Mouse (Mus musculus) MEL (cell line): Measurements from ENCODE around the gene B3gat3. TPM values are rescaled to one million over a fixed set of nuclear protein-coding genes. Genes with fewer than 3 reads are reported as not detected.
A peak's percentile ranks its signal among the peaks of the same experiment; 100 is the strongest.
"Not testable (repeated sequence)": the region's sequence is repeated elsewhere in the genome, so short reads cannot be mapped to it uniquely, and the experiment has no call there.

Experiments used
- DNase-seq: peaks from one replicate; pipeline ENCODE4 v3.0.0; 2011; ENCODE audit warnings: low read depth, low spot score
- H3K27ac ChIP-seq: 2 replicates; pipeline ENCODE4 v1.5.1; 2012; ENCODE audit warnings: low read depth, mild to moderate bottlenecking, control low read depth, low read length, moderate library complexity; ENCODE audit not compliant: control insufficient read depth
- H3K27me3 ChIP-seq, 2 experiments: fragments of 150-350 bp in 1 of 2; sonication (generic) in 1 of 2; 2 replicates each; pipeline ENCODE4 v1.6.1; 2012; ENCODE audit warnings: low read length in 2 of 2, mild to moderate bottlenecking in 2 of 2, improper control_type of control experiment in 1 of 2, moderate library complexity in 1 of 2; ENCODE audit not compliant: insufficient read depth in 2 of 2, control insufficient read depth in 1 of 2
- H3K36me3 ChIP-seq, 2 experiments: 2 replicates each; pipeline ENCODE4 v1.6.1; 2012 to 2014; ENCODE audit warnings: low read length in 2 of 2, improper control_type of control experiment in 1 of 2, inconsistent platforms in 1 of 2, mild to moderate bottlenecking in 1 of 2; ENCODE audit not compliant: insufficient read depth in 2 of 2, control insufficient read depth in 1 of 2
- H3K4me1 ChIP-seq, 2 experiments: fragments of 150-350 bp in 1 of 2; sonication (generic) in 1 of 2; 2 replicates each; pipeline ENCODE4 v1.6.1; 2012; ENCODE audit warnings: low read length in 2 of 2, improper control_type of control experiment in 1 of 2, mild to moderate bottlenecking in 1 of 2; ENCODE audit not compliant: insufficient read depth in 2 of 2, control insufficient read depth in 1 of 2
- H3K4me3 ChIP-seq, 2 experiments: fragments of 150-350 bp in 1 of 2; sonication (generic) in 1 of 2; 2 replicates each; pipeline ENCODE4 v1.5.1; 2012; ENCODE audit warnings: low read depth in 2 of 2, low read length in 2 of 2, mild to moderate bottlenecking in 2 of 2, moderate library complexity in 2 of 2, control low read depth in 1 of 2, improper control_type of control experiment in 1 of 2; ENCODE audit not compliant: control insufficient read depth in 1 of 2, insufficient read depth in 1 of 2
- H3K79me2 ChIP-seq: 2 replicates; pipeline ENCODE4 v1.6.1; 2012; ENCODE audit warnings: mild to moderate bottlenecking, low read length, moderate library complexity; ENCODE audit not compliant: control insufficient read depth, poor library complexity, insufficient read depth
- H3K9ac ChIP-seq: 2 replicates; pipeline ENCODE4 v1.6.1; 2012; ENCODE audit warnings: low read depth, mild to moderate bottlenecking, control low read depth, low read length, moderate library complexity; ENCODE audit not compliant: control insufficient read depth, poor library complexity, severe bottlenecking
- H3K9me3 ChIP-seq: fragments of 150-350 bp; sonication (generic); replicated peaks from 2 replicates; pipeline ENCODE4 v1.6.1; 2012; ENCODE audit warnings: mild to moderate bottlenecking, low read length, improper control_type of control experiment, moderate library complexity; ENCODE audit not compliant: insufficient read depth
- BHLHE40 ChIP-seq: IDR thresholded peaks from 2 replicates; pipeline ENCODE4 v1.6.1; 2012; ENCODE audit warnings: low read depth, mild to moderate bottlenecking, inconsistent platforms, low read length, improper control_type of control experiment, borderline replicate concordance
- CHD1 ChIP-seq: IDR thresholded peaks from 2 replicates; pipeline ENCODE4 v1.6.1; 2012; ENCODE audit warnings: low read depth, mild to moderate bottlenecking, inconsistent platforms, low read length, improper control_type of control experiment
- CTCF ChIP-seq, 3 experiments: IDR thresholded peaks in 2 of 3; conservative IDR thresholded peaks in 1 of 3; 2 replicates each; pipeline ENCODE4 v1.5.1; 2011 to 2012; ENCODE audit warnings: low read length in 3 of 3, low read depth in 2 of 3, mild to moderate bottlenecking in 2 of 3, improper control_type of control experiment in 1 of 3, inconsistent platforms in 1 of 3, mixed read lengths in 1 of 3, moderate library complexity in 1 of 3; ENCODE audit not compliant: control insufficient read depth in 1 of 3, insufficient read depth in 1 of 3, poor library complexity in 1 of 3, severe bottlenecking in 1 of 3
- EP300 ChIP-seq, 2 experiments: IDR thresholded peaks; 2 replicates each; pipeline ENCODE4 v1.6.1; 2011; ENCODE audit warnings: improper control_type of control experiment in 2 of 2, low read length in 2 of 2, low read depth in 1 of 2, mild to moderate bottlenecking in 1 of 2
- GABPA ChIP-seq: IDR thresholded peaks from 2 replicates; pipeline ENCODE4 v1.6.1; 2012; ENCODE audit warnings: low read depth, mild to moderate bottlenecking, inconsistent platforms, low read length, improper control_type of control experiment, moderate library complexity
- GATA1 ChIP-seq: IDR thresholded peaks from 2 replicates; pipeline ENCODE4 v1.6.1; 2011; ENCODE audit warnings: low read depth, low read length, improper control_type of control experiment
- HCFC1 ChIP-seq: IDR thresholded peaks from 2 replicates; pipeline ENCODE4 v1.6.1; 2012; ENCODE audit warnings: low read depth, mild to moderate bottlenecking, inconsistent platforms, low read length, improper control_type of control experiment, moderate library complexity
- MAX ChIP-seq: IDR thresholded peaks from 2 replicates; pipeline ENCODE4 v1.6.1; 2011; ENCODE audit warnings: low read length, improper control_type of control experiment
- MAZ ChIP-seq: IDR thresholded peaks from 2 replicates; pipeline ENCODE4 v1.6.1; 2012; ENCODE audit warnings: low read depth, mild to moderate bottlenecking, inconsistent platforms, low read length, improper control_type of control experiment
- MEF2A ChIP-seq: IDR thresholded peaks from 2 replicates; pipeline ENCODE4 v1.6.1; 2014; ENCODE audit warnings: low read depth, mild to moderate bottlenecking, inconsistent platforms, low read length, improper control_type of control experiment; ENCODE audit not compliant: poor library complexity, insufficient replicate concordance, severe bottlenecking; ENCODE audit errors: extremely low read depth
- MXI1 ChIP-seq: IDR thresholded peaks from 2 replicates; pipeline ENCODE4 v1.6.1; 2011; ENCODE audit warnings: mild to moderate bottlenecking, low read depth, low read length, improper control_type of control experiment
- MYB ChIP-seq: IDR thresholded peaks from 2 replicates; pipeline ENCODE4 v1.6.1; 2011; ENCODE audit warnings: mild to moderate bottlenecking, low read depth, low read length, improper control_type of control experiment
- MYC ChIP-seq: IDR thresholded peaks from 2 replicates; pipeline ENCODE4 v1.6.1; 2011; ENCODE audit warnings: low read depth, mild to moderate bottlenecking, low read length, improper control_type of control experiment, moderate library complexity
- NELFE ChIP-seq: IDR thresholded peaks from 2 replicates; pipeline ENCODE4 v1.6.1; 2011; ENCODE audit warnings: low read depth, low read length, improper control_type of control experiment
- POLR2A ChIP-seq, 2 experiments: IDR thresholded peaks; 2 replicates each; pipeline ENCODE4 v1.6.1; 2011 to 2012; ENCODE audit warnings: low read length in 2 of 2, mild to moderate bottlenecking in 2 of 2, control low read depth in 1 of 2, improper control_type of control experiment in 1 of 2, low read depth in 1 of 2, moderate library complexity in 1 of 2; ENCODE audit not compliant: control insufficient read depth in 1 of 2, insufficient read depth in 1 of 2, poor library complexity in 1 of 2
- POLR2AphosphoS2 ChIP-seq: IDR thresholded peaks from 2 replicates; pipeline ENCODE4 v1.6.1; 2011; ENCODE audit warnings: low read length, improper control_type of control experiment
- POLR2AphosphoS5 ChIP-seq: IDR thresholded peaks from 2 replicates; pipeline ENCODE4 v1.6.1; 2012; ENCODE audit warnings: low read depth, borderline replicate concordance, mild to moderate bottlenecking, inconsistent platforms, low read length, moderate library complexity, mixed read lengths
- SIN3A ChIP-seq: IDR thresholded peaks from 2 replicates; pipeline ENCODE4 v1.6.1; 2012; ENCODE audit warnings: low read length, improper control_type of control experiment, inconsistent platforms
- TAL1 ChIP-seq: IDR thresholded peaks from 2 replicates; pipeline ENCODE4 v1.6.1; 2012; ENCODE audit warnings: mild to moderate bottlenecking, inconsistent platforms, low read length, moderate library complexity, mixed read lengths
- TBP ChIP-seq: IDR thresholded peaks from 2 replicates; pipeline ENCODE4 v1.8.0; 2011; ENCODE audit warnings: low read depth, low read length, improper control_type of control experiment
- TCF12 ChIP-seq: IDR thresholded peaks from 2 replicates; pipeline ENCODE4 v1.6.1; 2014; ENCODE audit warnings: low read depth, mild to moderate bottlenecking, inconsistent platforms, low read length, improper control_type of control experiment, moderate library complexity
- UBTF ChIP-seq: IDR thresholded peaks from 2 replicates; pipeline ENCODE4 v1.6.1; 2012; ENCODE audit warnings: low read depth, mild to moderate bottlenecking, inconsistent platforms, low read length, improper control_type of control experiment, moderate library complexity, borderline replicate concordance; ENCODE audit not compliant: insufficient read depth
- ZC3H11A ChIP-seq: IDR thresholded peaks from 2 replicates; pipeline ENCODE4 v1.6.1; 2012; ENCODE audit warnings: low read depth, mild to moderate bottlenecking, inconsistent platforms, low read length, improper control_type of control experiment
- ZMIZ1 ChIP-seq: IDR thresholded peaks from 2 replicates; pipeline ENCODE4 v1.6.1; 2012; ENCODE audit warnings: low read depth, mild to moderate bottlenecking, inconsistent platforms, low read length, improper control_type of control experiment, moderate library complexity
- polyA plus RNA-seq, 2 experiments: library from polyadenylated mRNA; stranded (reverse) in 1 of 2; unstranded in 1 of 2; fragments of >175 nt in 1 of 2; fragments of >200 nt in 1 of 2; gene quantifications; 2 replicates each; pipeline versions ENCODE4 v1.2.1 to v1.2.4; 2012; ENCODE audit warnings: low replicate concordance in 2 of 2, low read depth in 1 of 2; ENCODE audit not compliant: insufficient read length in 2 of 2, insufficient read depth in 1 of 2, missing spikeins in 1 of 2
- total RNA-seq: library from RNA; depleted of rRNA; stranded (reverse); fragments of 300-350 nt; gene quantifications from 2 replicates; pipeline ENCODE4 v1.2.3, GENCODE M21; 2012

Gene B3gat3
- total and polyA plus RNA-seq, 3 experiments: 26.2 to 35.4 TPM; not detected in 1

GRCm38 (mm10) chr19:8892829-8893766, 27.1 kb upstream of the B3gat3 start, which contains the start of gene Ints5 (continued):
- TF ChIP-seq ZMIZ1 (peak; percentile 57), POLR2A (IDR thresholded peaks at IDR 0.05; ENCODE audit: control insufficient read depth in 1 of 2, insufficient read depth in 1 of 2, low read depth in 1 of 2, low read length in 2 of 2, poor library complexity in 1 of 2) (peak; percentile 91 to 95), UBTF (peak; percentile 87; the same call in 1 of the 2 replicates), MEF2A (no peak), HCFC1 (peak; percentile 92), GATA1 (peak; percentile 85), POLR2AphosphoS2 (peak; percentile 89), MXI1 (no peak; the same call in 1 of the 2 replicates), BHLHE40 (no peak), SIN3A (peak; percentile 90), MAX (peak; percentile 80)

GRCm38 (mm10) chr19:8895397-8895960, 24.7 kb upstream of the B3gat3 start:
- H3K27me3 ChIP-seq: no peaks in the 10 kb centered on the region
- TF ChIP-seq POLR2AphosphoS5 (no peak), POLR2A (IDR thresholded peaks at IDR 0.05; ENCODE audit: control insufficient read depth in 1 of 2, insufficient read depth in 1 of 2, low read depth in 1 of 2, low read length in 2 of 2, poor library complexity in 1 of 2) (no peak), TBP (no peak), BHLHE40 (no peak), MEF2A (no peak), CTCF (IDR thresholded peaks at IDR 0.05 in 2 of 3, conservative IDR thresholded peaks at IDR 0.05 in 1 of 3; ENCODE audit: control insufficient read depth in 1 of 3, insufficient read depth in 1 of 3, low read depth in 2 of 3, low read length in 3 of 3, poor library complexity in 1 of 3, severe bottlenecking in 1 of 3) (no peak), CHD1 (no peak), GABPA (no peak), TCF12 (no peak), NELFE (no peak), MAZ (no peak), ZC3H11A (no peak), MYB (no peak), TAL1 (no peak), MYC (no peak), EP300 (IDR thresholded peaks at IDR 0.05; ENCODE audit: low read depth in 1 of 2, low read length in 2 of 2) (no peak), GATA1 (no peak)
- H3K9me3 ChIP-seq: no peaks in the 10 kb centered on the region
- H3K36me3 ChIP-seq: peaks cover 0 to 44% of the 10 kb centered on the region in 2 experiments; a peak in 2 of 4 replicates
- peaks cover 52% of the 10 kb centered on the region for H3K79me2 ChIP-seq
- no peak overlapping the region for H3K4me3 ChIP-seq
- H3K27ac ChIP-seq: no peak overlapping the region
- H3K9ac ChIP-seq: no peak overlapping the region; the same call in 1 of the 2 replicates
- DNase-seq: no peak
- H3K4me1 ChIP-seq: peaks cover 5 to 21% of the 10 kb centered on the region in 2 experiments; a peak in 3 of 4 replicates

- not testable (repeated sequence) for H3K27me3 ChIP-seq, H3K4me3 ChIP-seq, H3K9me3 ChIP-seq
- peaks cover 51% of the 10 kb centered on the region for H3K79me2 ChIP-seq
- peak; percentile 27 for DNase-seq
- H3K27ac ChIP-seq: peak overlapping the region; percentile 96
- peaks cover 0 to 41% of the 10 kb centered on the region in 2 experiments; a peak in 2 of 4 replicates for H3K36me3 ChIP-seq
- H3K9ac ChIP-seq: peak overlapping the region; percentile 81
- peaks cover 5 to 21% of the 10 kb centered on the region in 2 experiments; a peak in 3 of 4 replicates for H3K4me1 ChIP-seq
These were observed 23.9 kb upstream of the B3gat3 start for GRCm38 (mm10) chr19:8896231-8896630.
